In the genomic region with DNA sequence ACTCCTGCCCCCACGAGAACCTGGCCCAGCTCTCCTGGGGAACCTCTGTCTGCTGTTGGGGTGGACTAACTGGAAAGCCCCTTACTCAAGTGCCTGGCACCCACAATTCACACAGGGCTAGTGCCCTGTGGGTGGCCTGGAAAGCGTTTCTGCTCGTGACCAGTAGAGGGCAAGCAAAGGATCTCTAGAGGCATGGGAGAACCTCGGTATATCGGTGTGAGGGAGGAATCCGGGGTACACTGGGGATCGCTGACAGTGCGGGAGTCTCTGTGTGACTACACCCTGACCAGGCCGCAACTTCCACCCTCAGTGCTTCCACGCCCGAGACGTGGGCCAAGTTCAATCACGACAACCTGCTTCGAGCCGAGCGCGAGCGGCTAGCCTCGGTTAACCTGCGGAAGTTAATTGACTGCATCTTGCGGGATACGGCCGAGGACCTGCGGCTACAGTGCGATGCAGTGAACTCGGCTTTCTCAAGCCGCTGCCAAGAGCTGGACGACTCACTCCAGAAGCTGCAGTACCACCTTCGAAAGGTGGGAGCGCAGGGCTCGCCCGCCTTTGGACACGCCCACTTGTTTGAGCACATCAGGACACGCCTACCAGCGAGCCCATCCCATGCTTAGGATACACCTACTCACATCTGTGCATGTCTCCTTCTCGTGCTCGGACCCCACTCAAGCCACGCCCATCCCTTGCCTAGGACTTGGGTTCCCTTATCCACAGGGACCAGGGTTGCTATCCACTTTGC, we compare ENCODE assay signal across 8 mouse cellular contexts. TPM values are rescaled to one million over a fixed set of nuclear protein-coding genes. Genes with fewer than 3 reads are reported as not detected.
A peak's percentile ranks its signal among the peaks of the same experiment; 100 is the strongest.
DNase-seq lines count a peak whose midpoint lies in the region; ATAC-seq and TF ChIP-seq lines count a peak whose summit lies in the region.

No protein-coding gene starts in this region.

- H3K27ac ChIP-seq in heart, embryonic 11.5 days (ENCODE audit: low read depth, low read length), result no peak overlapping the region
- H3K27ac ChIP-seq in kidney, embryonic 15.5 days, result no peak overlapping the region
- no peak overlapping the region for H3K27ac ChIP-seq in liver, embryonic 12.5 days
- no peak overlapping the region for H3K27ac ChIP-seq in stomach, embryonic 16.5 days (ENCODE audit: low read length)

- TF ChIP-seq POLR2A in myocyte (IDR thresholded peaks at IDR 0.05; ENCODE audit: insufficient read length, low read depth), result no peak

- H3K4me3 ChIP-seq in heart, embryonic 11.5 days (ENCODE audit: low read depth, low read length), result peak overlapping the region; percentile 41
- H3K4me3 ChIP-seq in kidney, embryonic 15.5 days (replicated peaks), result peak overlapping the region; percentile 49
- peak overlapping the region; percentile 44 for H3K4me3 ChIP-seq in liver, embryonic 12.5 days
- no peak overlapping the region for H3K4me3 ChIP-seq in myocyte
- H3K4me3 ChIP-seq in stomach, embryonic 16.5 days (replicated peaks; ENCODE audit: low read length), result peak overlapping the region; percentile 42

- no peak for ATAC-seq in heart, embryonic 11.5 days (replicated peaks; ENCODE audit: insufficient number of reproducible peaks, low FRiP score, low TSS enrichment)
- peak; percentile 79 for ATAC-seq in kidney, embryonic 15.5 days (replicated peaks; ENCODE audit: low FRiP score)
- peak; percentile 46; the same call in 1 of the 2 replicates for ATAC-seq in liver, embryonic 12.5 days
- peak; percentile 66; the same call in 1 of the 2 replicates for ATAC-seq in stomach, embryonic 16.5 days (ENCODE audit: insufficient read depth, low FRiP score)

- no peaks in the 10 kb centered on the region for H3K79me2 ChIP-seq in myocyte (ENCODE audit: control insufficient read depth, insufficient read depth)

- peak overlapping the region; percentile 39 for H3K9ac ChIP-seq in heart, embryonic 11.5 days (ENCODE audit: low read depth, low read length)
- H3K9ac ChIP-seq in kidney, embryonic 15.5 days, result peak overlapping the region; percentile 47; the same call in 1 of the 2 replicates
- H3K9ac ChIP-seq in liver, embryonic 12.5 days, result no peak overlapping the region
- peak overlapping the region; percentile 38; the same call in 1 of the 2 replicates for H3K9ac ChIP-seq in stomach, embryonic 16.5 days (ENCODE audit: low read length)

- H3K27me3 ChIP-seq in heart, embryonic 11.5 days (ENCODE audit: control insufficient read depth, insufficient read depth, low read length), result peaks cover 29% of the 10 kb centered on the region
- H3K27me3 ChIP-seq in kidney, embryonic 15.5 days, result peaks cover 43% of the 10 kb centered on the region
- peaks cover 80% of the 10 kb centered on the region for H3K27me3 ChIP-seq in liver, embryonic 12.5 days (replicated peaks)
- peaks cover 55% of the 10 kb centered on the region for H3K27me3 ChIP-seq in myocyte (ENCODE audit: control insufficient read depth, insufficient read depth, insufficient read length)
- peaks cover 15% of the 10 kb centered on the region; the same call in 1 of the 2 replicates for H3K27me3 ChIP-seq in stomach, embryonic 16.5 days (ENCODE audit: control insufficient read depth, insufficient read depth, low read length)

- no peaks in the 10 kb centered on the region for H3K9me3 ChIP-seq in heart, embryonic 11.5 days (replicated peaks; ENCODE audit: control insufficient read depth, low read length)
- no peaks in the 10 kb centered on the region for H3K9me3 ChIP-seq in kidney, embryonic 15.5 days (replicated peaks)
- no peaks in the 10 kb centered on the region for H3K9me3 ChIP-seq in liver, embryonic 12.5 days (replicated peaks)
- H3K9me3 ChIP-seq in stomach, embryonic 16.5 days (replicated peaks; ENCODE audit: control insufficient read depth, low read length), result no peaks in the 10 kb centered on the region

- no peaks in the 10 kb centered on the region for H3K36me3 ChIP-seq in heart, embryonic 11.5 days (ENCODE audit: control insufficient read depth, insufficient read depth, low read length)
- no peaks in the 10 kb centered on the region for H3K36me3 ChIP-seq in kidney, embryonic 15.5 days
- H3K36me3 ChIP-seq in liver, embryonic 12.5 days, result no peaks in the 10 kb centered on the region
- no peaks in the 10 kb centered on the region for H3K36me3 ChIP-seq in myocyte (ENCODE audit: control insufficient read depth, insufficient read depth)
- no peaks in the 10 kb centered on the region for H3K36me3 ChIP-seq in stomach, embryonic 16.5 days (ENCODE audit: control insufficient read depth, insufficient read depth, low read length)

- WGBS in heart, embryonic 11.5 days (ENCODE audit: insufficient replicate concordance), result 2% methylated on average over 38 of the region's 38 CpGs
- under 1% methylated on average over 38 of the region's 38 CpGs for WGBS in kidney, embryonic 15.5 days
- WGBS in liver, embryonic 12.5 days (ENCODE audit: insufficient replicate concordance), result 3% methylated on average over 38 of the region's 38 CpGs
- WGBS in stomach, embryonic 16.5 days, result 1% methylated on average over 38 of the region's 38 CpGs

- peak overlapping the region; percentile 90 for H3K4me2 ChIP-seq in heart, embryonic 11.5 days
- H3K4me2 ChIP-seq in kidney, embryonic 15.5 days, result peak overlapping the region; percentile 89
- H3K4me2 ChIP-seq in liver, embryonic 12.5 days, result peak overlapping the region; percentile 72
- peak overlapping the region; percentile 63 for H3K4me2 ChIP-seq in myocyte (ENCODE audit: low read depth)
- H3K4me2 ChIP-seq in stomach, embryonic 16.5 days (ENCODE audit: low read depth, low read length), result peak overlapping the region; percentile 65

- H3ac ChIP-seq in myocyte (ENCODE audit: control insufficient read depth, insufficient read length), result no peak overlapping the region

- DNase-seq in A20 (ENCODE audit: low read depth, low spot score), result peak; percentile 91
- DNase-seq in adrenal gland, adult 18-20 months (ENCODE audit: low spot score in 2 of 2), result peak; percentile 45 to 49
- DNase-seq in embryo, embryonic 9.5 days (ENCODE audit: extremely low spot score), result peak; percentile 78

- peaks cover 12% of the 10 kb centered on the region for H3K4me1 ChIP-seq in heart, embryonic 11.5 days (ENCODE audit: control insufficient read depth, insufficient read depth, low read length)
- peaks cover 21% of the 10 kb centered on the region for H3K4me1 ChIP-seq in kidney, embryonic 15.5 days
- peaks cover 11% of the 10 kb centered on the region; the same call in 1 of the 2 replicates for H3K4me1 ChIP-seq in liver, embryonic 12.5 days
- H3K4me1 ChIP-seq in stomach, embryonic 16.5 days (ENCODE audit: control insufficient read depth, insufficient read depth, low read length), result peaks cover 4% of the 10 kb centered on the region; the same call in 1 of the 2 replicates

TF ChIP-seq in myocyte, 11 proteins besides CTCF, POLR2A, EP300 and RAD21:
- TF ChIP-seq MYOD1 (IDR thresholded peaks at IDR 0.05; ENCODE audit: control insufficient read depth in 1 of 3, insufficient read length in 2 of 3, low read depth in 2 of 3), result no peak
- no peak for TF ChIP-seq CEBPB (IDR thresholded peaks at IDR 0.05; ENCODE audit: insufficient read depth, poor library complexity, severe bottlenecking)
- TF ChIP-seq SRF (IDR thresholded peaks at IDR 0.05; ENCODE audit: control insufficient read depth, insufficient read length, low read depth), result no peak
- no peak for TF ChIP-seq MYOG (IDR thresholded peaks at IDR 0.05; ENCODE audit: control insufficient read depth in 1 of 3, insufficient read depth in 1 of 3, insufficient read length in 2 of 3, low read depth in 2 of 3)
- TF ChIP-seq REST (IDR thresholded peaks at IDR 0.05; ENCODE audit: insufficient read depth, insufficient read length), result no peak
- TF ChIP-seq E2F4 (IDR thresholded peaks at IDR 0.05; ENCODE audit: insufficient read depth), result no peak
- no peak for TF ChIP-seq POLR2AphosphoS2 (IDR thresholded peaks at IDR 0.05; ENCODE audit: insufficient read length, low read depth)
- TF ChIP-seq MAX (IDR thresholded peaks at IDR 0.05; ENCODE audit: low read depth), result no peak
- TF ChIP-seq TCF12 (IDR thresholded peaks at IDR 0.05; ENCODE audit: insufficient read depth, poor library complexity, severe bottlenecking), result no peak

RNA-seq across cellular contexts. Expression of a gene that starts 20.1 kb away (rescaled TPM):
- total RNA-seq in adrenal gland, adult 18-20 months (2021), result not detected
- 0.97 and 1.2 TPM in 2 replicates for polyA plus RNA-seq in heart, embryonic 11.5 days (2014; fragmentation: Nextera tagmentation; extraction: Ambion mirVana)
- not detected in 2 replicates for polyA plus RNA-seq in kidney, embryonic 15.5 days (2015; fragmentation: Nextera tagmentation; extraction: Ambion mirVana)
- polyA plus RNA-seq in liver, embryonic 12.5 days (2016; fragmentation: Nextera tagmentation; extraction: Ambion mirVana), result not detected in 2 replicates
- not detected for polyA plus RNA-seq in myocyte (2012; fragmentation: generic; extraction: Trizol)
- polyA plus RNA-seq in stomach, embryonic 16.5 days (2015; fragmentation: Nextera tagmentation; extraction: Ambion mirVana), result not detected in 2 replicates

RNA-seq across cellular contexts. Expression of a gene that starts 22.6 kb away (rescaled TPM):
- total RNA-seq in adrenal gland, adult 18-20 months (2021), result 1 to 10 TPM; 2.1 to 2.4 TPM
- 0.84 and 1.0 TPM in 2 replicates for polyA plus RNA-seq in heart, embryonic 11.5 days (2014; fragmentation: Nextera tagmentation; extraction: Ambion mirVana)
- not detected in 2 replicates for polyA plus RNA-seq in kidney, embryonic 15.5 days (2015; fragmentation: Nextera tagmentation; extraction: Ambion mirVana)
- 0.10 TPM in 1 of 2 replicates, not detected in the other for polyA plus RNA-seq in liver, embryonic 12.5 days (2016; fragmentation: Nextera tagmentation; extraction: Ambion mirVana)
- polyA plus RNA-seq in myocyte (2012; fragmentation: generic; extraction: Trizol), result not detected
- 0.35 and 0.49 TPM in 2 replicates for polyA plus RNA-seq in stomach, embryonic 16.5 days (2015; fragmentation: Nextera tagmentation; extraction: Ambion mirVana)

RNA-seq across cellular contexts. Expression of a gene that starts 40.9 kb away (rescaled TPM):
- 10 to 100 TPM; 69.5 to 83.9 TPM for total RNA-seq in adrenal gland, adult 18-20 months (2021)
- 10.3 and 10.6 TPM in 2 replicates for polyA plus RNA-seq in heart, embryonic 11.5 days (2014; fragmentation: Nextera tagmentation; extraction: Ambion mirVana)
- polyA plus RNA-seq in kidney, embryonic 15.5 days (2015; fragmentation: Nextera tagmentation; extraction: Ambion mirVana), result 2.8 and 3.4 TPM in 2 replicates
- polyA plus RNA-seq in liver, embryonic 12.5 days (2016; fragmentation: Nextera tagmentation; extraction: Ambion mirVana), result 1.2 and 1.6 TPM in 2 replicates
- polyA plus RNA-seq in myocyte (2012; fragmentation: generic; extraction: Trizol), result 0.12 TPM
- polyA plus RNA-seq in stomach, embryonic 16.5 days (2015; fragmentation: Nextera tagmentation; extraction: Ambion mirVana), result 2.6 and 2.9 TPM in 2 replicates
